ENCODE assay signal across 16 mouse cellular contexts in the genomic region with DNA sequence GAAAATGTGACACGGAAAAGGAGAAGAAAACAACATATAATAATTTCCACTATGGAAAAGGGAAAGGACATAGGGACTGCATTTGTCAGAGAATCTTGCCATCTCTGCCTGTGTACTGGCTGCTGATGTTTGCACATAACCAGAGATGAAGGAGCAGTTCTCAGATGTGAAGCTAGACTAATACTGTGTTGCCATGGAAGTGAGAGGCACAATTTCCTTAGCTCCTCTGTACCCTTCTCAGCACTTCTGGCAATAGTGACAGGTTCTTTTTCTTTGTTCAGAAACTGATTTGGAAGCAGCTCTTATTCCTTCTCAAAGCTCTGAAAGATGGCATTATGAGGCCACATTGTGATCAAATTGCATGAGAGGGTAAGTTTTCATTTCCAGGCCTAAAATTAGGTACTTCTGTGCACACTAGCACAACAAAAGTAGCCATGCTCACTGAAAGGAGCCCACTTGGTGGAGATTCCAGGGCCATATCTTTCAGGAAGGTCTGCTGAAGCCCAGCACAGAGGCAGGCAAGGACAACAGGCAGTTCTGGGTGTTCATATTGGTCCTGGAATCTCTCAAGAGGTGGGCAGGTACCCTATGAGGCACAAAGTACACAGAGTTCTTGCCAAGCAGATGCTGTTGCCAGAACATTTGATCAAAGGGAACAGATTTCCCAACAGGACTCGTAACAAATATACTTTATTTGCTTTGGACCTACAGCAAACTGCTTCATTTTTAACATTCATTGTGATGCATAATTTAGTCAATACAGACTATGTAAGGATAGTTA.
DNase-seq lines count a peak whose midpoint lies in the region; ATAC-seq lines count a peak whose summit lies in the region.
"Had no signal": no experiment of that assay in that cellular context is flagged by ENCODE, and none has a peak within 500 bp of the region (broad histone marks: within the 10 kb centered on the region; RNA-seq: fewer than 3 reads in every experiment).

No protein-coding gene starts in this region.

- ATAC-seq in heart, embryonic 12.5 days (ENCODE audit: insufficient number of reproducible peaks, low FRiP score): no peak

- H3K4me2 ChIP-seq in heart, embryonic 12.5 days: no peak overlapping the region
- H3K4me2 ChIP-seq: embryonic facial prominence, embryonic 15.5 days; lung, embryonic 15.5 days had no signal

- peak; percentile 12 to 18 for DNase-seq in frontal cortex, adult 2 months (ENCODE audit: extremely low spot score in 1 of 2, low spot score in 1 of 2)
- DNase-seq in frontal cortex, postnatal 25 days (ENCODE audit: low spot score in 2 of 2): no peak
- DNase-seq in urinary bladder, postnatal 14 days (ENCODE audit: low spot score): peak; percentile 16
- DNase-seq in urinary bladder, postnatal 4 days (ENCODE audit: low spot score in 2 of 2): no peak
- peak; percentile 12 to 32 for DNase-seq in left cerebral cortex, adult 9 months (ENCODE audit: low spot score in 2 of 2)
- peak; percentile 13 to 19 for DNase-seq in right cerebral cortex, postnatal 36 days (ENCODE audit: low spot score in 2 of 2)
- DNase-seq in heart, embryonic 10.5 days (ENCODE audit: low spot score): no peak
- DNase-seq: adrenal gland, postnatal 10 days; cerebellum, postnatal 14 days; gastrocnemius, postnatal 14 days; heart, postnatal 10 days; thymus, postnatal 4 days had no signal

- H3K27me3 ChIP-seq in heart, embryonic 10.5 days (ENCODE audit: insufficient read depth, poor library complexity, severe bottlenecking): no peaks in the 10 kb centered on the region
- H3K27me3 ChIP-seq in heart, embryonic 12.5 days (replicated peaks): no peaks in the 10 kb centered on the region
- H3K27me3 ChIP-seq: embryonic facial prominence, embryonic 15.5 days; lung, embryonic 15.5 days had no signal

- no peaks in the 10 kb centered on the region for H3K9me3 ChIP-seq in heart, embryonic 10.5 days
- H3K9me3 ChIP-seq in heart, embryonic 12.5 days (replicated peaks): no peaks in the 10 kb centered on the region
- H3K9me3 ChIP-seq: embryonic facial prominence, embryonic 15.5 days; lung, embryonic 15.5 days had no signal

- no peak overlapping the region for H3K9ac ChIP-seq in heart, embryonic 12.5 days
- H3K9ac ChIP-seq: embryonic facial prominence, embryonic 15.5 days; lung, embryonic 15.5 days had no signal

- H3K27ac ChIP-seq in heart, embryonic 10.5 days: no peak overlapping the region
- H3K27ac ChIP-seq in heart, embryonic 12.5 days (ENCODE audit: poor library complexity, severe bottlenecking): no peak overlapping the region
- H3K27ac ChIP-seq: embryonic facial prominence, embryonic 15.5 days; lung, embryonic 15.5 days had no signal

- H3K4me3 ChIP-seq in heart, embryonic 10.5 days: no peak overlapping the region
- no peak overlapping the region for H3K4me3 ChIP-seq in heart, embryonic 12.5 days
- H3K4me3 ChIP-seq: embryonic facial prominence, embryonic 15.5 days; lung, embryonic 15.5 days; myocyte had no signal

- H3K36me3 ChIP-seq in heart, embryonic 10.5 days: no peaks in the 10 kb centered on the region
- no peaks in the 10 kb centered on the region for H3K36me3 ChIP-seq in heart, embryonic 12.5 days
- H3K36me3 ChIP-seq: embryonic facial prominence, embryonic 15.5 days; lung, embryonic 15.5 days had no signal

- no peaks in the 10 kb centered on the region for H3K4me1 ChIP-seq in heart, embryonic 10.5 days
- H3K4me1 ChIP-seq in heart, embryonic 12.5 days (replicated peaks): no peaks in the 10 kb centered on the region
- H3K4me1 ChIP-seq: embryonic facial prominence, embryonic 15.5 days; lung, embryonic 15.5 days had no signal

- 84% methylated on average over 2 of the region's 2 CpGs for WGBS in heart, embryonic 10.5 days
- 75% methylated on average over 2 of the region's 2 CpGs for WGBS in heart, embryonic 12.5 days

Comparison
In these comparisons a context has a peak if more than half of its experiments do, and no peak if none do; other contexts are left out.
1. DNase-seq: peak in frontal cortex, adult 2 months (2 of 2), urinary bladder, postnatal 14 days (single experiment), left cerebral cortex, adult 9 months (2 of 2) and right cerebral cortex, postnatal 36 days (2 of 2); none in frontal cortex, postnatal 25 days (0 of 2), urinary bladder, postnatal 4 days (0 of 2) and heart, embryonic 10.5 days (single experiment).